Mouse (Mus musculus) mesoderm, embryonic 11.5 days (tissue): ENCODE measurements around the gene Bglap2.
A peak's percentile ranks its signal among the peaks of the same experiment; 100 is the strongest.

Source experiments
- DNase-seq: peaks from one replicate; pipeline ENCODE4 v3.0.0-alpha.2; 2012; ENCODE audit warnings: low read depth, low spot score

Gene Bglap2

DNA sequence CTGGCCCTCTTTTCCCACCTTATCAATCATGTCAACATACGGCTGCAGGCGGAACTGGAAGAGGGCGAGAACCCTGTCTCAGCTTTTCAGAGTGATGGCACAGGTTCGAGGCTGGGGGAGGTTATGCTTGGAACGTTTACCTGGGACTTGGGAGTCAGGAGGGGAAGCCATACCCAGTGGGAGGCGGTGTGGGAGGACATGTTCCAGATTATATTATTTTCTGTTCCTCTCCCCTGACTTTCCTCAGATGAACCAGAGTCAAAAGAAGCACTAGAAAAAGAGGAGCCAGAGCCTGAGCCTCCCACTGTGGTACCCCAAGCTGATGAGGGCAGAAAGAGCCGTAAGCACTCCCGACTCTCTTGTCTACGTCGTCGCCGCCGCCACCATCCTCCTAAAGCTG, 27.8 kb downstream of the Bglap2 start:
- no peak for DNase-seq

GRCm38 (mm10) chr3:88339006-88339405, 39.5 kb downstream of the Bglap2 start:
- DNase-seq: no peak

DNA sequence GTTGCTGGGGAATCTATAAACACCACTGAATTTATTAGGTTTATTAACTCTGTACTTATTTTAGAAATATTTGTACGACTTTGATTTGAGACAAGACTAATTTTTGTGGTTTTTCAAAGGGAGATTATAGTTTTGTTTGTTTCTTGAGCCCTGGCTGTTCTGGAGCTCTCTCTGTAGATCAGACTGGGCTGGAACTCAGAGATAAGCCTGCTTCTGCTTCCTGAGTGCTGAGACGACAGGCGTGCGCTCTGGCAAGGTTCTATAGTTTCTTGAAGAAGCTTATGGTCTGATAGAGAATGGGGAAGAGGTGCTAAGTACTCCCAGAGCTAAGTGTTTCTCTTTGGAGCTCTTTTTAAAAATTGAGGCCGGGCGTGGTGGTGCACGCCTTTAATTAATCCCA, 40.2 kb downstream of the Bglap2 start:
- no peak for DNase-seq

DNA sequence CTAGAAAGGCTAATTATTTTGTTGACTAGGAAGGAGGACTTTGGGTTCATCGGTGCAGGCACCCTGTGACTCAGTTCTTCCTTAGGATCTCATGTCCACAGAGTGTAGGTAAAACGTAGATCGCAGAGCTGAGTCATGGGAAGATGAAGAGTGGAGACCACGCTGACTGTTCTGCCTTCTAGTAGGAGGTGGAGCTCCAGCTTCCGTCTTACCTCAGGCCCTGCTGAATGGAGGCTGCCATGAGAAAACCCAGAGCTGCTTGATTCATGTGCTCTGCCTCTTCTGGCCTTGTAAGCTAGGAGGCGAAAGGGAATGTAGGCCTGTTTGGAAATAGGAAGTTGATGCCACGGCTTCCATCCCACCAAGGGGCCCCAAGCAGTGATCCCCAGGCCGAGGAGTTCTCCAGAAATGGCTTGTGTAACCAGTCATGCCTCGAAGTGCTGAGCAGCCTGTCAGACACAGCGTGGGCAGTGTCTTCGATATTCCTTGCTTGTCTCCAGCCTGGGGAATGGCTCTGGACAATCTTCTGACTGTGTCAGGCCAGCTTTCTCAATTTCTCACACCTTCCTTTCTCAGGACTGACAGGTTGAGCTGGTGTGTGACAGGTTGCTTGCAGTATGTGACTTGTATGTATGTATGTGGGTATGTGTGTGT, 41.0 kb downstream of the Bglap2 start:
- DNase-seq: no peak

- DNase-seq: peak; percentile 97
Measured at GRCm38 (mm10) chr3:88336058-88337013, 42.2 kb downstream of the Bglap2 start, which contains the start of the genes Tmem79 and Smg5. TSS of gene Tmem79 (minus strand) at chr3:88336148. TSS of gene Smg5 (plus strand) at chr3:88336260.

GRCm38 (mm10) chr3:88335436-88336053, 43.0 kb downstream of the Bglap2 start:
- no peak for DNase-seq

DNA sequence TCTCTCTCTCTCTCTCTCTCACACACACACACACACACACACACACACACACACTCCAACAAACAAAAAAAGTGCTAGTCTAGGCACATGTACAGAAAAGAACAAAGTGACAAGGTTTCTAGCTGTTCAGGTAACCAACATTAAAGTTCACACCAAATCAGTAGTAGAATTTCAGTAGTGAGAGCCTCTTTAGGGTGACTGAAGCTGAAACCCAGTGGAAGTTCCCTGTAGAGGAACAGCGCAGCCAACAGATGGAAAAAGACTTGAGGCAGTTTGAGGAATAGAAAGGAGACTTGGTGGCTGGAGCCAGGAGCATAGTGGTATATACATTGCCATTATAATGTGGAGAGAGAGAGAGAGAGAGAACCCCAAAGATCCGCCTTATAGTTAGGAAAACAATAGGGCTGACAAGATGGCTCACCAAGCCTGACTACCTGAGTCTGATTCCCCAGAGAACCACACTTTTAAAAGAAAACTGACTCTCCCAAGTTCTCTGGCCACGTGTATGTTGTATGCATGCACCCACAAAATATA, 43.5 kb downstream of the Bglap2 start:
- no peak for DNase-seq

DNA sequence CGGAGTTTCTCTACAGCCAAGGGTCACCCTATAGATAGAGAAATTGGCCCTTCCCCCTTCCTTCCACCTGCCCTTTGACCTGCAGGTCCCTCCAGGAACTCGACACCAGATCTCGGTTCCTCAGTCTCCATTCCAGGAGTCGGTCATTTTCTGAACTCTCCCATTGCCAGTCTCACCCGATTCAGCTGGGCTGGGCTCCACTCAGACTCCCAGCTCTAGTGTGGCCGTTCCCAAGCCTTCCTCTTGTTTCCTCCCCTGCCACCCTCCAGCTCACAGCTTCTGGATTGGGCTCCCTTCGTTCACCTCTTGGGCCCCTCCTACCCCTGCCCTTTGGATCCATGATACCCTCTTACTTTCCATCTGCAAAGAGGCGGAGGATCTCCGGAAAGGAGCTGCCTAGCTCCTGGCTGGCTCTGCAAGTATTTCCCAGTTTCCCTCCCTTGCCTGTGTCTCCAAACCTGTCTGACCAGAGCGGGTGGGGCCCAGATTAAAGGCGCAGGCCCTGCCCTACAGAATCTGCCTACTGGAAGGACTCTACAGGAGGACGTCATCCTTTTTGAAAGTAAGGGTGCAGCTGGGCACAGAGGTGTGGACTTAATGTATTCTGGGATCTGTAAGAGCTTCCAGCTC, 44.4 kb downstream of the Bglap2 start:
- DNase-seq: no peak

GRCm38 (mm10) chr3:88331282-88331681, 47.2 kb downstream of the Bglap2 start:
- DNase-seq: peak; percentile 43

GRCm38 (mm10) chr3:88328956-88329355, 49.5 kb downstream of the Bglap2 start:
- DNase-seq: no peak
